Mouse (Mus musculus) MEL (cell line): ENCODE results near the gene Swt1. TPM values are rescaled to one million over a fixed set of nuclear protein-coding genes. Genes with fewer than 3 reads are reported as not detected.

Source experiments
- DNase-seq: peaks from one replicate; pipeline ENCODE4 v3.0.0; 2011; ENCODE audit warnings: low read depth, low spot score
- H3K27ac ChIP-seq: 2 replicates; pipeline ENCODE4 v1.5.1; 2012; ENCODE audit warnings: low read depth, mild to moderate bottlenecking, control low read depth, low read length, moderate library complexity; ENCODE audit not compliant: control insufficient read depth
- H3K27me3 ChIP-seq, 2 experiments: fragments of 150-350 bp in 1 of 2; sonication (generic) in 1 of 2; 2 replicates each; pipeline ENCODE4 v1.6.1; 2012; ENCODE audit warnings: low read length in 2 of 2, mild to moderate bottlenecking in 2 of 2, improper control_type of control experiment in 1 of 2, moderate library complexity in 1 of 2; ENCODE audit not compliant: insufficient read depth in 2 of 2, control insufficient read depth in 1 of 2
- H3K36me3 ChIP-seq, 2 experiments: 2 replicates each; pipeline ENCODE4 v1.6.1; 2012 to 2014; ENCODE audit warnings: low read length in 2 of 2, improper control_type of control experiment in 1 of 2, inconsistent platforms in 1 of 2, mild to moderate bottlenecking in 1 of 2; ENCODE audit not compliant: insufficient read depth in 2 of 2, control insufficient read depth in 1 of 2
- H3K4me1 ChIP-seq, 2 experiments: fragments of 150-350 bp in 1 of 2; sonication (generic) in 1 of 2; 2 replicates each; pipeline ENCODE4 v1.6.1; 2012; ENCODE audit warnings: low read length in 2 of 2, improper control_type of control experiment in 1 of 2, mild to moderate bottlenecking in 1 of 2; ENCODE audit not compliant: insufficient read depth in 2 of 2, control insufficient read depth in 1 of 2
- H3K4me3 ChIP-seq, 2 experiments: fragments of 150-350 bp in 1 of 2; sonication (generic) in 1 of 2; 2 replicates each; pipeline ENCODE4 v1.5.1; 2012; ENCODE audit warnings: low read depth in 2 of 2, low read length in 2 of 2, mild to moderate bottlenecking in 2 of 2, moderate library complexity in 2 of 2, control low read depth in 1 of 2, improper control_type of control experiment in 1 of 2; ENCODE audit not compliant: control insufficient read depth in 1 of 2, insufficient read depth in 1 of 2
- H3K79me2 ChIP-seq: 2 replicates; pipeline ENCODE4 v1.6.1; 2012; ENCODE audit warnings: mild to moderate bottlenecking, low read length, moderate library complexity; ENCODE audit not compliant: control insufficient read depth, poor library complexity, insufficient read depth
- H3K9ac ChIP-seq: 2 replicates; pipeline ENCODE4 v1.6.1; 2012; ENCODE audit warnings: low read depth, mild to moderate bottlenecking, control low read depth, low read length, moderate library complexity; ENCODE audit not compliant: control insufficient read depth, poor library complexity, severe bottlenecking
- H3K9me3 ChIP-seq: fragments of 150-350 bp; sonication (generic); replicated peaks from 2 replicates; pipeline ENCODE4 v1.6.1; 2012; ENCODE audit warnings: mild to moderate bottlenecking, low read length, improper control_type of control experiment, moderate library complexity; ENCODE audit not compliant: insufficient read depth
- CTCF ChIP-seq, 3 experiments: IDR thresholded peaks in 2 of 3; conservative IDR thresholded peaks in 1 of 3; 2 replicates each; pipeline ENCODE4 v1.5.1; 2011 to 2012; ENCODE audit warnings: low read length in 3 of 3, low read depth in 2 of 3, mild to moderate bottlenecking in 2 of 3, improper control_type of control experiment in 1 of 3, inconsistent platforms in 1 of 3, mixed read lengths in 1 of 3, moderate library complexity in 1 of 3; ENCODE audit not compliant: control insufficient read depth in 1 of 3, insufficient read depth in 1 of 3, poor library complexity in 1 of 3, severe bottlenecking in 1 of 3
- E2F4 ChIP-seq: IDR thresholded peaks from 2 replicates; pipeline ENCODE4 v1.6.1; 2011; ENCODE audit warnings: low read depth, low read length, improper control_type of control experiment, borderline replicate concordance
- JUND ChIP-seq: IDR thresholded peaks from 2 replicates; pipeline ENCODE4 v1.6.1; 2011; ENCODE audit warnings: low read depth, mild to moderate bottlenecking, improper control_type of control experiment, low read length
- MEF2A ChIP-seq: IDR thresholded peaks from 2 replicates; pipeline ENCODE4 v1.6.1; 2014; ENCODE audit warnings: low read depth, mild to moderate bottlenecking, inconsistent platforms, low read length, improper control_type of control experiment; ENCODE audit not compliant: poor library complexity, insufficient replicate concordance, severe bottlenecking; ENCODE audit errors: extremely low read depth
- MXI1 ChIP-seq: IDR thresholded peaks from 2 replicates; pipeline ENCODE4 v1.6.1; 2011; ENCODE audit warnings: mild to moderate bottlenecking, low read depth, low read length, improper control_type of control experiment
- MYB ChIP-seq: IDR thresholded peaks from 2 replicates; pipeline ENCODE4 v1.6.1; 2011; ENCODE audit warnings: mild to moderate bottlenecking, low read depth, low read length, improper control_type of control experiment
- NELFE ChIP-seq: IDR thresholded peaks from 2 replicates; pipeline ENCODE4 v1.6.1; 2011; ENCODE audit warnings: low read depth, low read length, improper control_type of control experiment
- POLR2A ChIP-seq, 2 experiments: IDR thresholded peaks; 2 replicates each; pipeline ENCODE4 v1.6.1; 2011 to 2012; ENCODE audit warnings: low read length in 2 of 2, mild to moderate bottlenecking in 2 of 2, control low read depth in 1 of 2, improper control_type of control experiment in 1 of 2, low read depth in 1 of 2, moderate library complexity in 1 of 2; ENCODE audit not compliant: control insufficient read depth in 1 of 2, insufficient read depth in 1 of 2, poor library complexity in 1 of 2
- POLR2AphosphoS2 ChIP-seq: IDR thresholded peaks from 2 replicates; pipeline ENCODE4 v1.6.1; 2011; ENCODE audit warnings: low read length, improper control_type of control experiment
- RCOR1 ChIP-seq: IDR thresholded peaks from 2 replicates; pipeline ENCODE4 v1.6.1; 2012; ENCODE audit warnings: low read depth, mild to moderate bottlenecking, inconsistent platforms, low read length, improper control_type of control experiment
- UBTF ChIP-seq: IDR thresholded peaks from 2 replicates; pipeline ENCODE4 v1.6.1; 2012; ENCODE audit warnings: low read depth, mild to moderate bottlenecking, inconsistent platforms, low read length, improper control_type of control experiment, moderate library complexity, borderline replicate concordance; ENCODE audit not compliant: insufficient read depth
- ZC3H11A ChIP-seq: IDR thresholded peaks from 2 replicates; pipeline ENCODE4 v1.6.1; 2012; ENCODE audit warnings: low read depth, mild to moderate bottlenecking, inconsistent platforms, low read length, improper control_type of control experiment
- polyA plus RNA-seq, 2 experiments: library from polyadenylated mRNA; stranded (reverse) in 1 of 2; unstranded in 1 of 2; fragments of >175 nt in 1 of 2; fragments of >200 nt in 1 of 2; gene quantifications; 2 replicates each; pipeline versions ENCODE4 v1.2.1 to v1.2.4; 2012; ENCODE audit warnings: low replicate concordance in 2 of 2, low read depth in 1 of 2; ENCODE audit not compliant: insufficient read length in 2 of 2, insufficient read depth in 1 of 2, missing spikeins in 1 of 2
- total RNA-seq: library from RNA; depleted of rRNA; stranded (reverse); fragments of 300-350 nt; gene quantifications from 2 replicates; pipeline ENCODE4 v1.2.3, GENCODE M21; 2012

Swt1 gene
- total and polyA plus RNA-seq, 3 experiments = 13.5 to 13.7 TPM; not detected in 1

DNA sequence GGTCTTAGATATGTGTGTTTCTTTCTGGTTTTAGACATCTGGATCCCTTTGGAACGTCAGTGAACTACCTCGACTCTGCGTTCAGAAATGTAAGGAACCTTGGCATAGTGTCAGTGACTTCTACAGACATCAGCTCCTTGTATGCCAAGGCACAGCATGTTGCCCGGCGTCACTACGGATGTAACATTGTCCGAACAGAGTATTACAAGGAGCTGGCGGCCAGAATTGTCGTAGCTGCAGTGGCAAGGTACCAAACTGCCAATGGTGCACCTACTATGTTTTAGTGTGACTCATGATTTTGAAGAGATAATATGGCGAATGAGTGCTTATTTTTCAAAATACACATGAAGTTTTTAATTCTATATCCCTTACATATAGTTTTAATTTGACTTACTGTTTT lies 21.6 kb upstream of the Swt1 start:
- Histone ChIP-seq H3K36me3 (peaks cover 0 to 32% of the 10 kb centered on the region in 2 experiments; a peak in 2 of 4 replicates), H3K4me3 (no peak overlapping the region), H3K9ac (no peak overlapping the region), H3K9me3 (no peaks in the 10 kb centered on the region), H3K4me1 (no peaks in the 10 kb centered on the region), H3K27me3 (no peaks in the 10 kb centered on the region), H3K27ac (no peak overlapping the region), H3K79me2 (no peaks in the 10 kb centered on the region)
- no peak for DNase-seq
- TF ChIP-seq JUND = no peak
- no peak for TF ChIP-seq NELFE

DNA sequence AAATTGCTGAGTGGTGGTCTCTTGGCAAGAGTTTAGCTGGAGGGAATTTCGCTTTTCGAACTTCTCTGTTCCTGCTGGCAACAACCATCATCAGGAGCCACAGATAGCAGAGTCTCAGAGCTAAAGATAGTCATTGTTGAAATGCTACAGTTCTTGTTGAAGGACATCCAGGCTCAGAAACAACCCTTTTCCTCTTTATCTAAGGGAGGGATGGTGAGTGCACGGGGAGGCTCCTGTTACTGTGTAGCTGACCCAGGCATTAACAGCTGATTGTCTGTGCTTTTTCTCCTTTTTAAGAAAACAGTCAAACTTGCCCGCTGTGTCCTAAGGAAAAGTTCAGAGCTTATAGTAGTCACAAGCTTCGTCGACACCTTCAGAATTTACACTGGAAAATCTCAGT lies 7.2 kb upstream of the Swt1 start:
- H3K36me3 ChIP-seq = peaks cover 4 to 21% of the 10 kb centered on the region in 2 experiments
- H3K27me3 ChIP-seq = no peaks in the 10 kb centered on the region
- TF ChIP-seq ZC3H11A (no peak), POLR2AphosphoS2 (no peak), E2F4 (no peak), NELFE (no peak), MXI1 (no peak), MYB (no peak), POLR2A (IDR thresholded peaks at IDR 0.05; ENCODE audit: control insufficient read depth in 1 of 2, insufficient read depth in 1 of 2, low read depth in 1 of 2, low read length in 2 of 2, poor library complexity in 1 of 2) (no peak), CTCF (IDR thresholded peaks at IDR 0.05 in 2 of 3, conservative IDR thresholded peaks at IDR 0.05 in 1 of 3; ENCODE audit: control insufficient read depth in 1 of 3, insufficient read depth in 1 of 3, low read depth in 2 of 3, low read length in 3 of 3, poor library complexity in 1 of 3, severe bottlenecking in 1 of 3) (no peak), MEF2A (no peak), RCOR1 (no peak)
- H3K79me2 ChIP-seq = no peaks in the 10 kb centered on the region
- H3K4me3 ChIP-seq = no peak overlapping the region
- no peak for DNase-seq
- H3K4me1 ChIP-seq = peaks cover 0 to 4% of the 10 kb centered on the region in 2 experiments; a peak in 1 of 4 replicates
- no peaks in the 10 kb centered on the region for H3K9me3 ChIP-seq
- no peak overlapping the region for H3K9ac ChIP-seq
- H3K27ac ChIP-seq = no peak overlapping the region

DNA sequence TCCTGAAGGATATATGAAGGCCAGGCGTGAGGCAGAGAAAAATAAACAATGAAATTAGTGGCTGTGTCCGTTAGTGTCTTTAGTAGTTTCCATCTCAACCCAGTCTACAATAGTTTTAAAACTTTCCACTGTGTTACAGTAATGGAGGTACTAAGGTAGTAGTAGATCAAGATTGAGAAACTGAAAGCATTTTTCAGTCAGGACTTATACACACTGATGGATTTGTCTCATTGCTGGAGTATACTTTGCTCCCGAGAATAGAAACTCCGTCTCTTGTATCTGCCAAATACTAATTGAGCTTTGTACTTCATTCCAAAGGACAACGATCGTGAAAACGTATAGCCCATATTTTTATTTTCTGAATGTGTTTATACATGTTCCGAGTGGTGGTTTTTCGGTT lies 1.1 kb upstream of the Swt1 start:
- no peaks in the 10 kb centered on the region for H3K9me3 ChIP-seq
- H3K4me1 ChIP-seq = peaks cover 5 to 12% of the 10 kb centered on the region in 2 experiments
- H3K9ac ChIP-seq = peak overlapping the region; percentile 96
- TF ChIP-seq UBTF (no peak), MXI1 (peak; percentile 44; the same call in 1 of the 2 replicates)
- peaks cover 29% of the 10 kb centered on the region for H3K79me2 ChIP-seq
- H3K27ac ChIP-seq = peak overlapping the region; percentile 90
- peaks cover 0 to 11% of the 10 kb centered on the region in 2 experiments; a peak in 2 of 4 replicates for H3K36me3 ChIP-seq
- no peaks in the 10 kb centered on the region for H3K27me3 ChIP-seq
- peak overlapping the region; percentile 95 to 99 for H3K4me3 ChIP-seq
- DNase-seq = peak; percentile 57
